Mouse (Mus musculus) neural tube, embryonic 13.5 days (tissue): Measurements from ENCODE around the gene Slc22a4. TPM values are rescaled to one million over a fixed set of nuclear protein-coding genes. Genes with fewer than 3 reads are reported as not detected.

Experiments
- ATAC-seq: fragments of 200-750 bp; cut with Nextera tagmentation; 2 replicates; pipeline ENCODE4 v1.8.0; 2017; ENCODE audit warnings: low read depth, mild to moderate bottlenecking, moderate TSS enrichment, moderate library complexity
- H3K27ac ChIP-seq: fragments of 300-500 bp; sonication (generic); replicated peaks from 2 replicates; pipeline ENCODE4 v1.5.1; 2015; ENCODE audit warnings: moderate library complexity, mild to moderate bottlenecking, inconsistent platforms
- H3K27me3 ChIP-seq: fragments of 300-500 bp; sonication (generic); 2 replicates; pipeline ENCODE4 v1.6.1; 2015; ENCODE audit warnings: mild to moderate bottlenecking, inconsistent platforms
- H3K36me3 ChIP-seq: fragments of 300-500 bp; sonication (generic); 2 replicates; pipeline ENCODE4 v1.6.1; 2015; ENCODE audit warnings: mild to moderate bottlenecking, inconsistent platforms
- H3K4me1 ChIP-seq: fragments of 300-500 bp; sonication (generic); replicated peaks from 2 replicates; pipeline ENCODE4 v1.6.1; 2015; ENCODE audit warnings: inconsistent platforms
- H3K4me2 ChIP-seq: fragments of 300-500 bp; sonication (generic); 2 replicates; pipeline ENCODE4 v1.6.1; 2015; ENCODE audit warnings: inconsistent platforms, mild to moderate bottlenecking, moderate library complexity
- H3K4me3 ChIP-seq: fragments of 300-500 bp; sonication (generic); 2 replicates; pipeline ENCODE4 v1.5.1; 2015; ENCODE audit warnings: mild to moderate bottlenecking, inconsistent platforms
- H3K9ac ChIP-seq: fragments of 300-500 bp; sonication (generic); 2 replicates; pipeline ENCODE4 v1.6.1; 2015; ENCODE audit warnings: moderate library complexity, mild to moderate bottlenecking, inconsistent platforms
- H3K9me3 ChIP-seq: fragments of 300-500 bp; sonication (generic); 2 replicates; pipeline ENCODE4 v1.6.1; 2016; ENCODE audit warnings: inconsistent platforms
- WGBS: fragments of 180-500 bp; shearing (Covaris S2); methylation state at CpG from one replicate; pipeline ENCODE4 v1.1.7; 2015; 5-methylcytosine and 5-hydroxymethylcytosine counted together
- polyA plus RNA-seq: library from polyadenylated mRNA; unstranded; fragments of >200 nt; fragmentation: Nextera tagmentation; extraction: Ambion mirVana; gene quantifications from 2 replicates; pipeline ENCODE4 v1.2.1, GENCODE M21; 2015

Gene Slc22a4
- polyA plus RNA-seq, 1 experiment from 2014 or later, result 1.7 TPM

- Histone ChIP-seq H3K9ac (no peak overlapping the region), H3K4me1 (peaks cover 60% of the 10 kb centered on the region), H3K4me2 (no peak overlapping the region), H3K27ac (no peak overlapping the region), H3K27me3 (peaks cover 22% of the 10 kb centered on the region), H3K4me3 (no peak overlapping the region), H3K36me3 (no peaks in the 10 kb centered on the region), H3K9me3 (no peaks in the 10 kb centered on the region)
- WGBS, result 90% methylated on average over 12 of the region's 12 CpGs
- no peak for ATAC-seq
Measured at GRCm38 (mm10) chr11:54065106-54065914, 37.4 kb upstream of the Slc22a4 start.

GRCm38 (mm10) chr11:54064412-54064978 lies 36.6 kb upstream of the Slc22a4 start:
- 75% methylated on average over 3 of the region's 3 CpGs for WGBS
- H3K9ac ChIP-seq, result no peak overlapping the region
- H3K36me3 ChIP-seq, result no peaks in the 10 kb centered on the region
- no peaks in the 10 kb centered on the region for H3K9me3 ChIP-seq
- peaks cover 67% of the 10 kb centered on the region for H3K4me1 ChIP-seq
- H3K4me3 ChIP-seq, result no peak overlapping the region
- no peak for ATAC-seq
- H3K27me3 ChIP-seq, result peaks cover 14% of the 10 kb centered on the region
- H3K27ac ChIP-seq, result no peak overlapping the region
- H3K4me2 ChIP-seq, result no peak overlapping the region

GRCm38 (mm10) chr11:54063472-54063775 lies 35.5 kb upstream of the Slc22a4 start:
- no peak overlapping the region for H3K27ac ChIP-seq
- no peak overlapping the region for H3K4me2 ChIP-seq
- ATAC-seq, result no peak
- peaks cover 9% of the 10 kb centered on the region; the same call in 1 of the 2 replicates for H3K27me3 ChIP-seq
- no peak overlapping the region for H3K9ac ChIP-seq
- H3K4me1 ChIP-seq, result peaks cover 69% of the 10 kb centered on the region
- WGBS, result 92% methylated on average over 10 of the region's 10 CpGs
- H3K9me3 ChIP-seq, result no peaks in the 10 kb centered on the region
- no peak overlapping the region for H3K4me3 ChIP-seq
- no peaks in the 10 kb centered on the region for H3K36me3 ChIP-seq

- Histone ChIP-seq H3K9ac (no peak overlapping the region), H3K36me3 (no peaks in the 10 kb centered on the region), H3K4me2 (no peak overlapping the region), H3K9me3 (no peaks in the 10 kb centered on the region), H3K27me3 (0 out of 2 replicates have a peak, but pooled peaks cover 4% of the 10 kb centered on the region), H3K4me1 (peaks cover 69% of the 10 kb centered on the region), H3K27ac (0 out of 2 replicates have a peak overlapping the region, but pooled peaks have one; percentile 29), H3K4me3 (no peak overlapping the region)
- no peak for ATAC-seq
- 86% methylated on average over 9 of the region's 9 CpGs for WGBS
Measured at GRCm38 (mm10) chr11:54062753-54063471, 35.0 kb upstream of the Slc22a4 start.

- WGBS, result 63% methylated on average over 12 of the region's 12 CpGs
- no peak for ATAC-seq
- H3K9me3 ChIP-seq, result no peaks in the 10 kb centered on the region
- no peak overlapping the region for H3K4me3 ChIP-seq
- H3K4me1 ChIP-seq, result peaks cover 69% of the 10 kb centered on the region
- H3K27ac ChIP-seq, result peak overlapping the region; percentile 39; the same call in 1 of the 2 replicates
- H3K9ac ChIP-seq, result no peak overlapping the region
- no peaks in the 10 kb centered on the region for H3K27me3 ChIP-seq
- H3K36me3 ChIP-seq, result no peaks in the 10 kb centered on the region
- no peak overlapping the region for H3K4me2 ChIP-seq
Measured at GRCm38 (mm10) chr11:54062086-54062752, 34.3 kb upstream of the Slc22a4 start.

GRCm38 (mm10) chr11:54060316-54060715 lies 32.4 kb upstream of the Slc22a4 start:
- peaks cover 69% of the 10 kb centered on the region for H3K4me1 ChIP-seq
- no peak for ATAC-seq
- 27% methylated on average over 9 of the region's 9 CpGs for WGBS
- H3K27me3 ChIP-seq, result no peaks in the 10 kb centered on the region
- no peak overlapping the region for H3K4me3 ChIP-seq
- no peaks in the 10 kb centered on the region for H3K9me3 ChIP-seq
- no peak overlapping the region for H3K9ac ChIP-seq
- H3K4me2 ChIP-seq, result no peak overlapping the region
- H3K36me3 ChIP-seq, result no peaks in the 10 kb centered on the region
- peak overlapping the region; percentile 61; the same call in 1 of the 2 replicates for H3K27ac ChIP-seq

- 45% methylated on average over 1 of the region's 1 CpGs for WGBS
Measured at GRCm38 (mm10) chr11:54059526-54059925, 31.6 kb upstream of the Slc22a4 start.

GRCm38 (mm10) chr11:54058643-54059042 lies 30.8 kb upstream of the Slc22a4 start:
- H3K4me3 ChIP-seq, result no peak overlapping the region
- peaks cover 69% of the 10 kb centered on the region for H3K4me1 ChIP-seq
- H3K4me2 ChIP-seq, result 0 out of 2 replicates have a peak overlapping the region, but pooled peaks have one; percentile 16
- 0 out of 2 replicates have a peak overlapping the region, but pooled peaks have one; percentile 26 for H3K9ac ChIP-seq
- no peaks in the 10 kb centered on the region for H3K27me3 ChIP-seq
- ATAC-seq, result peak; percentile 67; the same call in 1 of the 2 replicates
- no peaks in the 10 kb centered on the region for H3K9me3 ChIP-seq
- 17% methylated on average over 6 of the region's 6 CpGs for WGBS
- H3K27ac ChIP-seq, result peak overlapping the region; percentile 83
- H3K36me3 ChIP-seq, result no peaks in the 10 kb centered on the region

More at GRCm38 (mm10) chr11:54059526-54059925, 31.6 kb upstream of the Slc22a4 start:
- no peaks in the 10 kb centered on the region for H3K9me3 ChIP-seq
- no peak for ATAC-seq
- no peaks in the 10 kb centered on the region for H3K36me3 ChIP-seq
- H3K4me3 ChIP-seq, result no peak overlapping the region
- no peaks in the 10 kb centered on the region for H3K27me3 ChIP-seq
- peak overlapping the region; percentile 83 for H3K27ac ChIP-seq
- no peak overlapping the region for H3K4me2 ChIP-seq
- peaks cover 69% of the 10 kb centered on the region for H3K4me1 ChIP-seq
- no peak overlapping the region for H3K9ac ChIP-seq

- Histone ChIP-seq H3K9me3 (no peaks in the 10 kb centered on the region), H3K27me3 (no peaks in the 10 kb centered on the region), H3K9ac (0 out of 2 replicates have a peak overlapping the region, but pooled peaks have one; percentile 26), H3K4me3 (no peak overlapping the region), H3K27ac (peak overlapping the region; percentile 83), H3K4me2 (0 out of 2 replicates have a peak overlapping the region, but pooled peaks have one; percentile 16), H3K36me3 (no peaks in the 10 kb centered on the region), H3K4me1 (peaks cover 64% of the 10 kb centered on the region)
- peak; percentile 80 for ATAC-seq
- WGBS, result 19% methylated on average over 10 of the region's 10 CpGs
Measured at GRCm38 (mm10) chr11:54058056-54058617, 30.2 kb upstream of the Slc22a4 start.

GRCm38 (mm10) chr11:54057428-54057827 lies 29.5 kb upstream of the Slc22a4 start:
- Histone ChIP-seq H3K4me1 (peaks cover 57% of the 10 kb centered on the region), H3K27me3 (no peaks in the 10 kb centered on the region), H3K27ac (peak overlapping the region; percentile 83), H3K9ac (no peak overlapping the region), H3K4me2 (no peak overlapping the region), H3K36me3 (no peaks in the 10 kb centered on the region), H3K9me3 (no peaks in the 10 kb centered on the region), H3K4me3 (no peak overlapping the region)
- ATAC-seq, result no peak
- 26% methylated on average over 2 of the region's 2 CpGs for WGBS

GRCm38 (mm10) chr11:54056132-54056531 lies 28.2 kb upstream of the Slc22a4 start:
- H3K9ac ChIP-seq, result no peak overlapping the region
- H3K4me3 ChIP-seq, result no peak overlapping the region
- H3K9me3 ChIP-seq, result no peaks in the 10 kb centered on the region
- H3K27ac ChIP-seq, result no peak overlapping the region
- H3K27me3 ChIP-seq, result no peaks in the 10 kb centered on the region
- H3K4me1 ChIP-seq, result peaks cover 47% of the 10 kb centered on the region
- ATAC-seq, result no peak
- no peaks in the 10 kb centered on the region for H3K36me3 ChIP-seq
- no peak overlapping the region for H3K4me2 ChIP-seq
- WGBS, result 33% methylated on average over 8 of the region's 8 CpGs
